Mouse (Mus musculus) spleen, adult 2 months (tissue): ENCODE results near the gene Mrtfb. TPM values are rescaled to one million over a fixed set of nuclear protein-coding genes. Genes with fewer than 3 reads are reported as not detected.

Source experiments
- DNase-seq, 2 experiments: peaks; one replicate each; pipeline versions ENCODE4 v3.0.0 to v3.0.0-alpha.2; 2012 to 2021; ENCODE audit warnings: low spot score in 2 of 2, low read depth in 1 of 2
- H3K27ac ChIP-seq: fragments of 200-500 bp; 2 replicates; pipeline ENCODE4 v1.5.1; 2012; ENCODE audit warnings: low read length, inconsistent platforms; ENCODE audit not compliant: insufficient read depth
- H3K27me3 ChIP-seq: fragments of 200-500 bp; 2 replicates; pipeline ENCODE4 v1.6.1; 2012; ENCODE audit warnings: mild to moderate bottlenecking, moderate library complexity, low read length, inconsistent platforms; ENCODE audit not compliant: control insufficient read depth, insufficient read depth
- H3K36me3 ChIP-seq: fragments of 200-500 bp; 2 replicates; pipeline ENCODE4 v1.6.1; 2012; ENCODE audit warnings: mild to moderate bottlenecking, low read length, inconsistent platforms; ENCODE audit not compliant: control insufficient read depth, insufficient read depth
- H3K4me1 ChIP-seq: fragments of 200-500 bp; 2 replicates; pipeline ENCODE4 v1.6.1; 2011; ENCODE audit warnings: inconsistent platforms; ENCODE audit not compliant: control insufficient read depth, insufficient read depth, insufficient read length
- H3K4me3 ChIP-seq: fragments of 200-500 bp; 2 replicates; pipeline ENCODE4 v1.5.1; 2011; ENCODE audit warnings: mild to moderate bottlenecking, inconsistent platforms; ENCODE audit not compliant: insufficient read depth, insufficient read length; ENCODE audit errors: extremely low read depth
- CTCF ChIP-seq: fragments of 200-500 bp; IDR thresholded peaks from 2 replicates; pipeline ENCODE4 v1.5.1; 2011; ENCODE audit warnings: mild to moderate bottlenecking, inconsistent platforms; ENCODE audit not compliant: insufficient read depth, insufficient read length, insufficient replicate concordance; ENCODE audit errors: extremely low read depth
- POLR2A ChIP-seq: fragments of 200-500 bp; IDR thresholded peaks from 2 replicates; pipeline ENCODE4 v1.6.1; 2011; ENCODE audit warnings: low read depth, low read length, inconsistent platforms
- WGBS: fragments of 180-500 bp; shearing (Covaris S2); methylation state at CpG from one replicate; pipeline ENCODE4 v1.1.7; 2018; 5-methylcytosine and 5-hydroxymethylcytosine counted together
- polyA plus RNA-seq: library from polyadenylated mRNA; depleted of rRNA; stranded (reverse); fragments of >200 nt; gene quantifications from 2 replicates; pipeline ENCODE4 v1.2.3, GENCODE M21; 2012

Gene Mrtfb
- polyA plus RNA-seq, 1 experiment: 4.5 TPM

DNA sequence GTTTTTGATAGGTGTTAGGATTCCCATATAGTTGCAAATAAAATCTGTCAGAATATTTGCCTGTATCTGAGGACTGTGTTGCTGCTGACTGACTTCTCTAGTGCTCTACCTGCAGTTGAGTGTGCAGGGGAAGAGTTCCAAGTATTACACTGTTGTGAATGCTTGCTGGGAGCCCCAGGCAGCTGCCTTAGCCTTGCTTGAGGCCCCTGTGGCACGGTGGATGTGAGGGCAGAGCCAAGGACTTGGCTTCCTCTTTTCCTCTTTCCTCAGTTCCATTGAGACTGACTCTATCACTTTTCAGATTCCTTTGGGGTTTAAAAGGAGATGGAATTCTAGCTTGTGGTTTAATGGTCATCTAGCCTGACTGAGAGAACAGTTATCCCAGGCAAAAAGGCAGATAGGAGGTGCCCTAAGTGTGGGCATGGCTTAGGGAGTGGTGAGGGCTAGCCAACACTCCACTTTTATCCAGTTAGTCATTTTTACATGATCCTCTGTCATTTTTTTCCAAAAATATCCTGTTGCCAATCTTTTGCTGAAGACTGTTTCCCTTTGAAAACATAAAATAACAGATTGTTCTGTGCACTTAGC lies 53.9 kb downstream of the Mrtfb start:
- DNase-seq: no peak
- Histone ChIP-seq H3K27me3 (no peaks in the 10 kb centered on the region), H3K36me3 (no peaks in the 10 kb centered on the region), H3K27ac (no peak overlapping the region), H3K4me3 (no peak overlapping the region), H3K4me1 (peaks cover 3% of the 10 kb centered on the region; the same call in 1 of the 2 replicates)
- no peak for TF ChIP-seq POLR2A
- no peak for TF ChIP-seq CTCF
- 26% methylated on average over 1 of the region's 1 CpGs for WGBS

GRCm38 (mm10) chr16:13311374-13311773 lies 55.1 kb downstream of the Mrtfb start:
- Histone ChIP-seq H3K27ac (no peak overlapping the region), H3K4me1 (no peaks in the 10 kb centered on the region), H3K27me3 (no peaks in the 10 kb centered on the region), H3K4me3 (no peak overlapping the region), H3K36me3 (no peaks in the 10 kb centered on the region)
- TF ChIP-seq POLR2A: no peak
- DNase-seq: no peak
- WGBS: 87% methylated on average over 1 of the region's 1 CpGs

GRCm38 (mm10) chr16:13313096-13313719 lies 56.9 kb downstream of the Mrtfb start:
- TF ChIP-seq CTCF (no peak), POLR2A (no peak)
- H3K4me1 ChIP-seq: no peaks in the 10 kb centered on the region
- 92% methylated on average over 5 of the region's 5 CpGs for WGBS
- no peak overlapping the region for H3K4me3 ChIP-seq
- H3K36me3 ChIP-seq: no peaks in the 10 kb centered on the region
- no peak for DNase-seq
- no peak overlapping the region for H3K27ac ChIP-seq
- H3K27me3 ChIP-seq: no peaks in the 10 kb centered on the region

- H3K4me3 ChIP-seq: no peak overlapping the region
- H3K27me3 ChIP-seq: no peaks in the 10 kb centered on the region
- no peak overlapping the region for H3K27ac ChIP-seq
- DNase-seq: no peak
- TF ChIP-seq CTCF: no peak
- no peak for TF ChIP-seq POLR2A
- 78% methylated on average over 6 of the region's 6 CpGs for WGBS
- no peaks in the 10 kb centered on the region for H3K4me1 ChIP-seq
- no peaks in the 10 kb centered on the region for H3K36me3 ChIP-seq
These were observed 67.5 kb downstream of the Mrtfb start for GRCm38 (mm10) chr16:13323751-13324150.

GRCm38 (mm10) chr16:13326622-13327021 lies 70.3 kb downstream of the Mrtfb start:
- H3K27me3 ChIP-seq: no peaks in the 10 kb centered on the region
- no peak overlapping the region for H3K4me3 ChIP-seq
- no peak for TF ChIP-seq CTCF
- TF ChIP-seq POLR2A: no peak
- no peaks in the 10 kb centered on the region for H3K36me3 ChIP-seq
- no peak for DNase-seq
- no peaks in the 10 kb centered on the region for H3K4me1 ChIP-seq
- WGBS: 91% methylated on average over 3 of the region's 3 CpGs
- H3K27ac ChIP-seq: no peak overlapping the region

GRCm38 (mm10) chr16:13328646-13329045 lies 72.4 kb downstream of the Mrtfb start:
- no peaks in the 10 kb centered on the region for H3K4me1 ChIP-seq
- TF ChIP-seq POLR2A: no peak
- TF ChIP-seq CTCF: no peak
- H3K4me3 ChIP-seq: no peak overlapping the region
- no peak for DNase-seq
- no peaks in the 10 kb centered on the region for H3K27me3 ChIP-seq
- H3K27ac ChIP-seq: no peak overlapping the region
- H3K36me3 ChIP-seq: no peaks in the 10 kb centered on the region
- WGBS: 90% methylated on average over 4 of the region's 4 CpGs

DNA sequence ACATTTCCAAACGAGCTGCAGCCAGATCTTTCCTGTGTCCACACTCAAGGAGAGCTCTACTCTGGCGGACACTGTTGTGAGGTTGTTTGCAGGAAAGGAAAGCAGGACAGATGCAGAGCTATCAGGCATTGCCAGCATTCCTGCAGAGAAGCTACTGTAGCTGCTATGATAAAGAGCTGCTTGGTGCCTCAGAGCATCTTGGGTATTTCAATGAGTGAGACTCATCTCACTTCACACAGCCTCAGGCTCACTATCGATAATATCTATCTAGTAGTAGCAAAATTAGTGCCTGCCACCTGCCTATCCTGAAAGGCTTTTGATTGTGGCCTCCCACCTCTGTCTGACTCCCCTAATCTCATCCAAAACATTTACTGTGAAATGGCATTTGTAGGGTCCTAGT lies 73.4 kb downstream of the Mrtfb start:
- Histone ChIP-seq H3K4me3 (no peak overlapping the region), H3K4me1 (no peaks in the 10 kb centered on the region), H3K27me3 (no peaks in the 10 kb centered on the region), H3K36me3 (no peaks in the 10 kb centered on the region), H3K27ac (no peak overlapping the region)
- TF ChIP-seq CTCF: no peak
- TF ChIP-seq POLR2A: no peak
- DNase-seq: no peak
- 76% methylated on average over 3 of the region's 3 CpGs for WGBS
